Mouse (Mus musculus): ENCODE results near the gene 4930564D02Rik.

Gene 4930564D02Rik

GRCm38 (mm10) chr3:105066544-105066943 lies at the start of gene 4930564D02Rik:
4930564D02Rik (plus strand) TSS chr3:105066844.
- DNase-seq (ENCODE audit: low spot score): no peak

- no peak for DNase-seq (ENCODE audit: low spot score)
Measured at GRCm38 (mm10) chr3:105017314-105017713, 49.3 kb upstream of the 4930564D02Rik start.

- DNase-seq (ENCODE audit: low spot score): no peak
Measured at GRCm38 (mm10) chr3:105018085-105018782, 48.4 kb upstream of the 4930564D02Rik start.

GRCm38 (mm10) chr3:105018783-105019105 lies 47.9 kb upstream of the 4930564D02Rik start:
- DNase-seq (ENCODE audit: low spot score): no peak

GRCm38 (mm10) chr3:105019826-105020692 lies 46.6 kb upstream of the 4930564D02Rik start:
- DNase-seq (ENCODE audit: low spot score): no peak

GRCm38 (mm10) chr3:105023371-105024005 lies 43.2 kb upstream of the 4930564D02Rik start:
- DNase-seq (ENCODE audit: low spot score): no peak

GRCm38 (mm10) chr3:105036281-105036847 lies 30.3 kb upstream of the 4930564D02Rik start:
- DNase-seq (ENCODE audit: low spot score): no peak

GRCm38 (mm10) chr3:105037240-105037770 lies 29.3 kb upstream of the 4930564D02Rik start:
- DNase-seq (ENCODE audit: low spot score): no peak

- DNase-seq (ENCODE audit: low spot score): no peak
Measured at GRCm38 (mm10) chr3:105040002-105040401, 26.6 kb upstream of the 4930564D02Rik start.

GRCm38 (mm10) chr3:105040983-105041625 lies 25.5 kb upstream of the 4930564D02Rik start:
- no peak for DNase-seq (ENCODE audit: low spot score)

GRCm38 (mm10) chr3:105043746-105044145 lies 22.9 kb upstream of the 4930564D02Rik start:
- DNase-seq (ENCODE audit: low spot score): no peak

- DNase-seq (ENCODE audit: low spot score): no peak
Measured at GRCm38 (mm10) chr3:105046870-105047269, 19.8 kb upstream of the 4930564D02Rik start.

GRCm38 (mm10) chr3:105047616-105048015 lies 19.0 kb upstream of the 4930564D02Rik start:
- no peak for DNase-seq (ENCODE audit: low spot score)

GRCm38 (mm10) chr3:105049848-105050247 lies 16.8 kb upstream of the 4930564D02Rik start:
- DNase-seq (ENCODE audit: low spot score): no peak

GRCm38 (mm10) chr3:105051103-105051502 lies 15.5 kb upstream of the 4930564D02Rik start:
- no peak for DNase-seq (ENCODE audit: low spot score)

GRCm38 (mm10) chr3:105052171-105052936 lies 14.3 kb upstream of the 4930564D02Rik start:
- no peak for DNase-seq (ENCODE audit: low spot score)

- peak; percentile 99 for DNase-seq (ENCODE audit: low spot score)
Measured at GRCm38 (mm10) chr3:105052937-105053697, 13.5 kb upstream of the 4930564D02Rik start, which contains the start of gene Cttnbp2nl. Cttnbp2nl (minus strand) TSS chr3:105053146.

- DNase-seq (ENCODE audit: low spot score): no peak
Measured at GRCm38 (mm10) chr3:105053698-105054001, 13.0 kb upstream of the 4930564D02Rik start.

GRCm38 (mm10) chr3:105054952-105055351 lies 11.7 kb upstream of the 4930564D02Rik start:
- no peak for DNase-seq (ENCODE audit: low spot score)

GRCm38 (mm10) chr3:105055666-105056065 lies 11.0 kb upstream of the 4930564D02Rik start:
- DNase-seq (ENCODE audit: low spot score): no peak

Measured in ovary, postnatal 10 days (tissue).